In genomic region chr2:43295801-43296200, GRCm38 (mm10) we compare ENCODE assay signal across 22 mouse cellular contexts.
DNase-seq lines count a peak whose midpoint lies in the region; ATAC-seq and TF ChIP-seq lines count a peak whose summit lies in the region.
"Had no signal": no experiment of that assay in that cellular context is flagged by ENCODE, and none has a peak within 500 bp of the region (broad histone marks: within the 10 kb centered on the region; RNA-seq: fewer than 3 reads in every experiment).

No protein-coding gene starts in this region.

- ATAC-seq in liver, embryonic 11.5 days (replicated peaks; ENCODE audit: low FRiP score) = no peak
- ATAC-seq: forebrain, embryonic 14.5 days had no signal

- no peak overlapping the region for H3K4me2 ChIP-seq in liver, embryonic 11.5 days
- H3K4me2 ChIP-seq: embryonic facial prominence, embryonic 13.5 days; embryonic facial prominence, embryonic 15.5 days; forebrain, embryonic 12.5 days had no signal

- 52% methylated on average over 2 of the region's 2 CpGs for WGBS in kidney, adult 2 months
- WGBS in liver, adult 2 months = 32% methylated on average over 2 of the region's 2 CpGs
- WGBS in liver, embryonic 11.5 days = 74% methylated on average over 2 of the region's 2 CpGs

- no peak overlapping the region for H3K27ac ChIP-seq in kidney, adult 2 months (ENCODE audit: insufficient read depth, low read depth, low read length)
- no peak overlapping the region for H3K27ac ChIP-seq in liver, adult 2 months (replicated peaks; ENCODE audit: insufficient read depth, low read depth, low read length)
- H3K27ac ChIP-seq in liver, embryonic 11.5 days (ENCODE audit: low read depth, low read length) = no peak overlapping the region
- H3K27ac ChIP-seq: embryonic facial prominence, embryonic 13.5 days; embryonic facial prominence, embryonic 15.5 days; forebrain, embryonic 10.5 days; forebrain, embryonic 12.5 days had no signal

- H3K4me3 ChIP-seq in kidney, adult 2 months (ENCODE audit: insufficient read depth, low read depth, low read length) = no peak overlapping the region
- no peak overlapping the region for H3K4me3 ChIP-seq in liver, adult 2 months (ENCODE audit: insufficient read depth, low read depth, low read length)
- no peak overlapping the region for H3K4me3 ChIP-seq in liver, embryonic 11.5 days (ENCODE audit: low read depth, low read length)
- H3K4me3 ChIP-seq: embryonic facial prominence, embryonic 13.5 days; embryonic facial prominence, embryonic 15.5 days; erythroblast, embryonic 14.5 days; forebrain, embryonic 10.5 days; forebrain, embryonic 12.5 days had no signal

- H3K36me3 ChIP-seq in kidney, adult 2 months (ENCODE audit: control insufficient read depth, insufficient read depth, low read length) = no peaks in the 10 kb centered on the region
- no peaks in the 10 kb centered on the region for H3K36me3 ChIP-seq in liver, adult 2 months (ENCODE audit: control insufficient read depth, insufficient read depth, low read length)
- no peaks in the 10 kb centered on the region for H3K36me3 ChIP-seq in liver, embryonic 11.5 days (ENCODE audit: control insufficient read depth, insufficient read depth, low read length)
- H3K36me3 ChIP-seq: embryonic facial prominence, embryonic 13.5 days; embryonic facial prominence, embryonic 15.5 days; forebrain, embryonic 10.5 days; forebrain, embryonic 12.5 days had no signal

- TF ChIP-seq POLR2A in kidney, adult 2 months (IDR thresholded peaks at IDR 0.05; ENCODE audit: low read depth, low read length) = no peak
- no peak for TF ChIP-seq POLR2A in liver, adult 2 months (IDR thresholded peaks at IDR 0.05; ENCODE audit: extremely low read depth, insufficient read depth, low read length)

- no peaks in the 10 kb centered on the region for H3K9me3 ChIP-seq in liver, embryonic 11.5 days (ENCODE audit: control insufficient read depth, low read length)
- H3K9me3 ChIP-seq: embryonic facial prominence, embryonic 13.5 days; embryonic facial prominence, embryonic 15.5 days; forebrain, embryonic 10.5 days; forebrain, embryonic 12.5 days had no signal

- no peaks in the 10 kb centered on the region for H3K27me3 ChIP-seq in kidney, adult 2 months (replicated peaks; ENCODE audit: control insufficient read depth, insufficient read depth, low read length)
- no peaks in the 10 kb centered on the region for H3K27me3 ChIP-seq in liver, adult 2 months (ENCODE audit: control insufficient read depth, insufficient read depth, low read length)
- no peaks in the 10 kb centered on the region for H3K27me3 ChIP-seq in liver, embryonic 11.5 days (replicated peaks; ENCODE audit: control insufficient read depth, insufficient read depth, low read length)
- H3K27me3 ChIP-seq: embryonic facial prominence, embryonic 13.5 days; embryonic facial prominence, embryonic 15.5 days; forebrain, embryonic 12.5 days had no signal

- no peaks in the 10 kb centered on the region for H3K4me1 ChIP-seq in kidney, adult 2 months (ENCODE audit: control insufficient read depth, insufficient read depth, low read length)
- no peaks in the 10 kb centered on the region for H3K4me1 ChIP-seq in liver, adult 2 months (ENCODE audit: control insufficient read depth, insufficient read depth, low read length)
- no peaks in the 10 kb centered on the region for H3K4me1 ChIP-seq in liver, embryonic 11.5 days (replicated peaks; ENCODE audit: control insufficient read depth, insufficient read depth, low read length)
- H3K4me1 ChIP-seq: embryonic facial prominence, embryonic 13.5 days; embryonic facial prominence, embryonic 15.5 days; forebrain, embryonic 10.5 days; forebrain, embryonic 12.5 days had no signal

- TF ChIP-seq CTCF in kidney, adult 2 months (conservative IDR thresholded peaks at IDR 0.05; ENCODE audit: insufficient read depth, insufficient read length, low read depth, low read length) = no peak
- no peak for TF ChIP-seq CTCF in liver, adult 2 months (IDR thresholded peaks at IDR 0.05; ENCODE audit: low read depth, low read length)

- DNase-seq in kidney, adult 2 months = peak; percentile 60
- DNase-seq in kidney, adult 18-20 months = no peak
- peak; percentile 60 for DNase-seq in kidney, adult 9 months
- DNase-seq in kidney, postnatal 10 days = no peak
- peak; percentile 90 for DNase-seq in liver, adult 2 months (ENCODE audit: extremely low read depth, low read depth, low spot score)
- DNase-seq in liver, embryonic 11.5 days (ENCODE audit: low spot score) = no peak
- DNase-seq: adrenal gland, adult 2 months; adrenal gland, postnatal 10 days; adrenal gland, postnatal 25 days; cerebellum, adult 11 months; cerebellum, adult 18-20 months; cerebellum, adult 8-10 months; cerebellum, adult 9-11 months; cerebellum, postnatal 14 days; cerebellum, postnatal 36 days; embryo, embryonic 11 days had no signal

- H3K79me2 ChIP-seq in liver, adult 2 months (ENCODE audit: control insufficient read depth, insufficient read depth, low read length) = no peaks in the 10 kb centered on the region

- no peak overlapping the region for H3K9ac ChIP-seq in liver, adult 2 months (ENCODE audit: low read depth, low read length)
- no peak overlapping the region for H3K9ac ChIP-seq in liver, embryonic 11.5 days (ENCODE audit: low read depth, low read length)
- H3K9ac ChIP-seq: embryonic facial prominence, embryonic 13.5 days; embryonic facial prominence, embryonic 15.5 days; forebrain, embryonic 12.5 days had no signal

Comparison
In these comparisons a context has a peak if more than half of its experiments do, and no peak if none do; other contexts are left out.
1. DNase-seq: peak in kidney, adult 2 months (single experiment), kidney, adult 9 months (single experiment) and liver, adult 2 months (single experiment); none in kidney, adult 18-20 months (single experiment), kidney, postnatal 10 days (single experiment) and liver, embryonic 11.5 days (single experiment).